ENCODE assay signal across 8 mouse cellular contexts in genomic region chr9:107297658-107298057, GRCm38 (mm10). TPM values are rescaled to one million over a fixed set of nuclear protein-coding genes. Genes with fewer than 3 reads are reported as not detected.
DNase-seq lines count a peak whose midpoint lies in the region; ATAC-seq and TF ChIP-seq lines count a peak whose summit lies in the region.

No protein-coding gene starts in this region.

- no peaks in the 10 kb centered on the region for H3K9me3 ChIP-seq in heart, embryonic 12.5 days (replicated peaks)
- no peaks in the 10 kb centered on the region for H3K9me3 ChIP-seq in MEL (replicated peaks; ENCODE audit: insufficient read depth, low read length)
- H3K9me3 ChIP-seq in hindbrain, embryonic 12.5 days (replicated peaks): no peaks in the 10 kb centered on the region

- DNase-seq in heart, adult 18-20 months: no peak
- no peak for DNase-seq in MEL (ENCODE audit: low read depth, low spot score)
- DNase-seq in lung, postnatal 36 days: peak; percentile 54
- no peak for DNase-seq in cerebellum, adult 11 months
- DNase-seq in left cerebral cortex, postnatal 14 days (ENCODE audit: low spot score in 2 of 2): no peak
- no peak for DNase-seq in left cerebral cortex, adult 8-10 months (ENCODE audit: low spot score in 2 of 2)

- H3K4me1 ChIP-seq in heart, embryonic 12.5 days (replicated peaks): peaks cover 49% of the 10 kb centered on the region
- H3K4me1 ChIP-seq in MEL (ENCODE audit: control insufficient read depth in 1 of 2, insufficient read depth in 2 of 2, low read length in 2 of 2): peaks cover 2 to 28% of the 10 kb centered on the region in 2 experiments; a peak in 3 of 4 replicates
- peaks cover 15% of the 10 kb centered on the region for H3K4me1 ChIP-seq in hindbrain, embryonic 12.5 days

- peak overlapping the region; percentile 63 for H3K4me3 ChIP-seq in heart, embryonic 12.5 days
- H3K4me3 ChIP-seq in MEL (ENCODE audit: control insufficient read depth in 1 of 2, insufficient read depth in 1 of 2, low read depth in 2 of 2, low read length in 2 of 2): peak overlapping the region; percentile 56 to 96
- peak overlapping the region; percentile 52 for H3K4me3 ChIP-seq in hindbrain, embryonic 12.5 days

- WGBS in heart, embryonic 12.5 days: 73% methylated on average over 4 of the region's 4 CpGs
- WGBS in hindbrain, embryonic 12.5 days: 88% methylated on average over 4 of the region's 4 CpGs

- TF ChIP-seq POLR2A in MEL (IDR thresholded peaks at IDR 0.05; ENCODE audit: control insufficient read depth in 1 of 2, insufficient read depth in 1 of 2, low read depth in 1 of 2, low read length in 2 of 2, poor library complexity in 1 of 2): 0 out of 4 replicates have a peak, but pooled peaks of 1 of the 2 experiments have one; percentile 26

- peaks cover 24% of the 10 kb centered on the region for H3K36me3 ChIP-seq in heart, embryonic 12.5 days
- peaks cover 0 to 21% of the 10 kb centered on the region in 2 experiments; a peak in 2 of 4 replicates for H3K36me3 ChIP-seq in MEL (ENCODE audit: control insufficient read depth in 1 of 2, insufficient read depth in 2 of 2, low read length in 2 of 2)
- H3K36me3 ChIP-seq in hindbrain, embryonic 12.5 days: peaks cover 8% of the 10 kb centered on the region

- no peak for TF ChIP-seq EP300 in MEL (IDR thresholded peaks at IDR 0.05; ENCODE audit: low read depth in 1 of 2, low read length in 2 of 2)

- peaks cover 31% of the 10 kb centered on the region for H3K79me2 ChIP-seq in MEL (ENCODE audit: control insufficient read depth, insufficient read depth, low read length, poor library complexity)

- intact Hi-C loops in left cerebral cortex, postnatal 14 days (cut with DNase I): no loop called here

- TF ChIP-seq CTCF in MEL (IDR thresholded peaks at IDR 0.05 in 2 of 3, conservative IDR thresholded peaks at IDR 0.05 in 1 of 3; ENCODE audit: control insufficient read depth in 1 of 3, insufficient read depth in 1 of 3, low read depth in 2 of 3, low read length in 3 of 3, poor library complexity in 1 of 3, severe bottlenecking in 1 of 3): no peak

- ATAC-seq in heart, embryonic 12.5 days (ENCODE audit: insufficient number of reproducible peaks, low FRiP score): no peak
- ATAC-seq in hindbrain, embryonic 12.5 days (ENCODE audit: low FRiP score): no peak

- H3K4me2 ChIP-seq in heart, embryonic 12.5 days: peak overlapping the region; percentile 86
- H3K4me2 ChIP-seq in hindbrain, embryonic 12.5 days (replicated peaks): peak overlapping the region; percentile 72

- peak overlapping the region; percentile 80 for H3K9ac ChIP-seq in heart, embryonic 12.5 days
- H3K9ac ChIP-seq in MEL (ENCODE audit: control insufficient read depth, low read depth, low read length, poor library complexity, severe bottlenecking): peak overlapping the region; percentile 97
- H3K9ac ChIP-seq in hindbrain, embryonic 12.5 days: 0 out of 2 replicates have a peak overlapping the region, but pooled peaks have one; percentile 66

- TF ChIP-seq RAD21 in MEL (IDR thresholded peaks at IDR 0.05; ENCODE audit: low read depth, low read length): no peak

- 0 out of 2 replicates have a peak, but pooled peaks cover 6% of the 10 kb centered on the region for H3K27me3 ChIP-seq in heart, embryonic 12.5 days (replicated peaks)
- H3K27me3 ChIP-seq in MEL (ENCODE audit: control insufficient read depth in 1 of 2, insufficient read depth in 2 of 2, low read length in 2 of 2): no peaks in the 10 kb centered on the region
- peaks cover 11% of the 10 kb centered on the region for H3K27me3 ChIP-seq in hindbrain, embryonic 12.5 days

- H3K27ac ChIP-seq in heart, embryonic 12.5 days (ENCODE audit: poor library complexity, severe bottlenecking): 0 out of 2 replicates have a peak overlapping the region, but pooled peaks have one; percentile 75
- peak overlapping the region; percentile 91 for H3K27ac ChIP-seq in MEL (ENCODE audit: control insufficient read depth, low read depth, low read length)
- no peak overlapping the region for H3K27ac ChIP-seq in hindbrain, embryonic 12.5 days

TF ChIP-seq in MEL, 35 proteins besides CTCF, POLR2A, EP300 and RAD21:
- no peak for TF ChIP-seq USF2 (IDR thresholded peaks at IDR 0.05; ENCODE audit: borderline replicate concordance in 1 of 2, insufficient read depth in 1 of 2, low read depth in 1 of 2, low read length in 2 of 2)

RNA-seq across cellular contexts. Expression of gene Cish, which starts 1.8 kb away (rescaled TPM):
- 15.6 and 16.4 TPM in 2 replicates for polyA plus RNA-seq in heart, embryonic 12.5 days (2016; fragmentation: Nextera tagmentation; extraction: Ambion mirVana)
- 100 to 1,000 TPM; 120 to 131 TPM for total RNA-seq in heart, adult 18-20 months (2021)
- total RNA-seq in MEL (2012; rRNA removed): 5.1 and 10.0 TPM in 2 replicates
- polyA plus RNA-seq in MEL (2012; ENCODE audit: insufficient read depth in 1 of 2, insufficient read length in 2 of 2, low read depth in 1 of 2, low replicate concordance in 2 of 2, missing spikeins in 1 of 2): 10 to 100 TPM in 1 of 2 experiments, not detected in 1; 24.5 TPM
- polyA plus RNA-seq in hindbrain, embryonic 12.5 days (2016; fragmentation: Nextera tagmentation; extraction: Ambion mirVana): 6.8 and 8.0 TPM in 2 replicates
- 10 to 100 TPM in 1 of 2 experiments, 1 to 10 TPM in 1; 6.7 to 11.1 TPM for total RNA-seq in left cerebral cortex, postnatal 14 days (2021)
- 10 to 100 TPM in 1 of 4 experiments, 1 to 10 TPM in 3; 7.2 to 12.2 (median 9.2) TPM for total RNA-seq in left cerebral cortex, adult 8-10 months (2022)

RNA-seq across cellular contexts. Expression of gene Mapkapk3, which starts 8.0 kb away (rescaled TPM):
- polyA plus RNA-seq in heart, embryonic 12.5 days (2016; fragmentation: Nextera tagmentation; extraction: Ambion mirVana): 7.1 and 7.3 TPM in 2 replicates
- 10 to 100 TPM; 29.4 to 30.3 TPM for total RNA-seq in heart, adult 18-20 months (2021)
- 36.0 and 49.9 TPM in 2 replicates for total RNA-seq in MEL (2012; rRNA removed)
- 10 to 100 TPM in 1 of 2 experiments, not detected in 1; 42.3 TPM for polyA plus RNA-seq in MEL (2012; ENCODE audit: insufficient read depth in 1 of 2, insufficient read length in 2 of 2, low read depth in 1 of 2, low replicate concordance in 2 of 2, missing spikeins in 1 of 2)
- polyA plus RNA-seq in hindbrain, embryonic 12.5 days (2016; fragmentation: Nextera tagmentation; extraction: Ambion mirVana): 3.9 and 5.0 TPM in 2 replicates
- total RNA-seq in left cerebral cortex, postnatal 14 days (2021): 1 to 10 TPM; 2.4 to 2.7 TPM
- total RNA-seq in left cerebral cortex, adult 8-10 months (2022): 1 to 10 TPM; 2.4 to 3.9 (median 3.2) TPM

RNA-seq across cellular contexts. Expression of gene Hemk1, which starts 40.5 kb away (rescaled TPM):
- polyA plus RNA-seq in heart, embryonic 12.5 days (2016; fragmentation: Nextera tagmentation; extraction: Ambion mirVana): 11.4 and 13.4 TPM in 2 replicates
- total RNA-seq in heart, adult 18-20 months (2021): 10 to 100 TPM; 20.4 to 22.7 TPM
- total RNA-seq in MEL (2012; rRNA removed): 7.5 TPM in 2 replicates
- 10 to 100 TPM in 1 of 2 experiments, not detected in 1; 11.8 TPM for polyA plus RNA-seq in MEL (2012; ENCODE audit: insufficient read depth in 1 of 2, insufficient read length in 2 of 2, low read depth in 1 of 2, low replicate concordance in 2 of 2, missing spikeins in 1 of 2)
- polyA plus RNA-seq in hindbrain, embryonic 12.5 days (2016; fragmentation: Nextera tagmentation; extraction: Ambion mirVana): 12.1 and 14.1 TPM in 2 replicates
- 10 to 100 TPM; 16.5 to 16.6 TPM for total RNA-seq in left cerebral cortex, postnatal 14 days (2021)
- total RNA-seq in left cerebral cortex, adult 8-10 months (2022): 10 to 100 TPM; 14.9 to 20.6 (median 18.7) TPM

RNA-seq across cellular contexts. Expression of gene 6430571L13Rik, which starts 42.7 kb away (rescaled TPM):
- polyA plus RNA-seq in heart, embryonic 12.5 days (2016; fragmentation: Nextera tagmentation; extraction: Ambion mirVana): 0.55 and 1.1 TPM in 2 replicates
- total RNA-seq in heart, adult 18-20 months (2021): 1 to 10 TPM; 3.5 to 5.3 TPM
- total RNA-seq in MEL (2012; rRNA removed): 0.35 and 0.36 TPM in 2 replicates
- polyA plus RNA-seq in MEL (2012; ENCODE audit: insufficient read depth in 1 of 2, insufficient read length in 2 of 2, low read depth in 1 of 2, low replicate concordance in 2 of 2, missing spikeins in 1 of 2): under 1 TPM in 1 of 2 experiments, not detected in 1; 0.35 TPM
- polyA plus RNA-seq in hindbrain, embryonic 12.5 days (2016; fragmentation: Nextera tagmentation; extraction: Ambion mirVana): 3.6 and 4.7 TPM in 2 replicates
- 1 to 10 TPM; 2.4 to 3.4 TPM for total RNA-seq in left cerebral cortex, postnatal 14 days (2021)
- 1 to 10 TPM; 5.6 to 7.1 (median 6.2) TPM for total RNA-seq in left cerebral cortex, adult 8-10 months (2022)

Comparison
In these comparisons a context has a peak if more than half of its experiments do, and no peak if none do; other contexts are left out.
1. RNA of gene Cish, which starts 1.8 kb away (total RNA-seq): 120 to 131 TPM in heart, adult 18-20 months; 6.7 to 11.1 TPM in left cerebral cortex, postnatal 14 days, 5.1 to 10.0 TPM in MEL and 7.2 to 12.2 TPM in left cerebral cortex, adult 8-10 months; every median in the first group is over 4 times any median in the second.
2. Peak in every context shown above with its lines, with median percentiles within 50 percentile points of each other: H3K4me3 ChIP-seq and H3K9ac ChIP-seq.